ENCODE assay signal across 8 mouse cellular contexts in genomic region chr4:142165835-142166701, GRCm38 (mm10).
DNase-seq lines count a peak whose midpoint lies in the region; ATAC-seq and TF ChIP-seq lines count a peak whose summit lies in the region.

No protein-coding gene starts in this region.

- no peaks in the 10 kb centered on the region for H3K27me3 ChIP-seq in hindbrain, embryonic 15.5 days
- no peaks in the 10 kb centered on the region for H3K27me3 ChIP-seq in hindbrain, embryonic 14.5 days (ENCODE audit: control insufficient read depth, insufficient read depth, low read length)

- 0 out of 2 replicates have a peak overlapping the region, but pooled peaks have one; percentile 10 for H3K27ac ChIP-seq in hindbrain, embryonic 15.5 days (replicated peaks)
- no peak overlapping the region for H3K27ac ChIP-seq in hindbrain, embryonic 14.5 days
- peak overlapping the region; percentile 94; the same call in 1 of the 2 replicates for H3K27ac ChIP-seq in cortical plate, adult 2 months (ENCODE audit: insufficient read depth, low read length)

- 19% methylated on average over 18 of the region's 18 CpGs for WGBS in hindbrain, embryonic 15.5 days
- 16% methylated on average over 18 of the region's 18 CpGs for WGBS in hindbrain, embryonic 14.5 days

- H3K9ac ChIP-seq in hindbrain, embryonic 15.5 days, result no peak overlapping the region
- H3K9ac ChIP-seq in hindbrain, embryonic 14.5 days, result no peak overlapping the region

- H3K4me2 ChIP-seq in hindbrain, embryonic 15.5 days, result no peak overlapping the region
- H3K4me2 ChIP-seq in hindbrain, embryonic 14.5 days (replicated peaks), result no peak overlapping the region

- H3K4me3 ChIP-seq in hindbrain, embryonic 15.5 days, result no peak overlapping the region
- no peak overlapping the region for H3K4me3 ChIP-seq in hindbrain, embryonic 14.5 days (replicated peaks; ENCODE audit: low read length)
- no peak overlapping the region for H3K4me3 ChIP-seq in cortical plate, adult 2 months (ENCODE audit: insufficient read depth, low read length)

- H3K4me1 ChIP-seq in hindbrain, embryonic 15.5 days (replicated peaks), result peaks cover 10% of the 10 kb centered on the region
- peaks cover 6% of the 10 kb centered on the region for H3K4me1 ChIP-seq in hindbrain, embryonic 14.5 days (replicated peaks; ENCODE audit: control insufficient read depth, insufficient read depth, low read length)
- H3K4me1 ChIP-seq in cortical plate, adult 2 months (ENCODE audit: control insufficient read depth, insufficient read depth, low read length), result no peaks in the 10 kb centered on the region

- ATAC-seq in hindbrain, embryonic 15.5 days (ENCODE audit: low FRiP score, low read depth), result no peak
- ATAC-seq in hindbrain, embryonic 14.5 days (ENCODE audit: low FRiP score), result no peak

- intact Hi-C loops in heart, postnatal 14 days (cut with DNase I), result no loop called here

- no peaks in the 10 kb centered on the region for H3K36me3 ChIP-seq in hindbrain, embryonic 15.5 days
- H3K36me3 ChIP-seq in hindbrain, embryonic 14.5 days (replicated peaks; ENCODE audit: control insufficient read depth, insufficient read depth), result no peaks in the 10 kb centered on the region

- no peak for TF ChIP-seq POLR2A in cortical plate, adult 2 months (IDR thresholded peaks at IDR 0.05; ENCODE audit: extremely low read depth, insufficient read depth, low read length)

- TF ChIP-seq CTCF in cortical plate, adult 2 months (IDR thresholded peaks at IDR 0.05; ENCODE audit: extremely low read depth, insufficient read depth, low read length), result no peak

- H3K9me3 ChIP-seq in hindbrain, embryonic 15.5 days, result no peaks in the 10 kb centered on the region
- H3K9me3 ChIP-seq in hindbrain, embryonic 14.5 days (ENCODE audit: control insufficient read depth, low read length), result no peaks in the 10 kb centered on the region

- no peak for DNase-seq in hindbrain, embryonic 14.5 days (ENCODE audit: low spot score)
- peak; percentile 77 for DNase-seq in heart, postnatal 14 days
- DNase-seq in liver, result peak; percentile 67
- peak; percentile 27 for DNase-seq in retina, embryonic 14.5 days (ENCODE audit: low spot score)
- DNase-seq in cerebellum, adult 9-10 months, result no peak
- DNase-seq in cerebellum, postnatal 14 days, result no peak

Comparison
In these comparisons a context has a peak if more than half of its experiments do, and no peak if none do; other contexts are left out.
1. DNase-seq: peak in heart, postnatal 14 days (2 of 2), liver (single experiment) and retina, embryonic 14.5 days (single experiment); none in hindbrain, embryonic 14.5 days (single experiment), cerebellum, adult 9-10 months (single experiment) and cerebellum, postnatal 14 days (0 of 2).